Mouse (Mus musculus) spleen, adult 2 months (tissue): ENCODE measurements at regions not wholly inside any gene's neighbourhood (a gene's known extent, or its start where the extent isn't known, plus 50 kb on each side); places are given as distances from the start of the nearest gene placed in this dataset.

Source experiments
- CTCF ChIP-seq: fragments of 200-500 bp; IDR thresholded peaks from 2 replicates; pipeline ENCODE4 v1.5.1; 2011; ENCODE audit warnings: mild to moderate bottlenecking, inconsistent platforms; ENCODE audit not compliant: insufficient read depth, insufficient read length, insufficient replicate concordance; ENCODE audit errors: extremely low read depth
- POLR2A ChIP-seq: fragments of 200-500 bp; IDR thresholded peaks from 2 replicates; pipeline ENCODE4 v1.6.1; 2011; ENCODE audit warnings: low read depth, low read length, inconsistent platforms

DNA sequence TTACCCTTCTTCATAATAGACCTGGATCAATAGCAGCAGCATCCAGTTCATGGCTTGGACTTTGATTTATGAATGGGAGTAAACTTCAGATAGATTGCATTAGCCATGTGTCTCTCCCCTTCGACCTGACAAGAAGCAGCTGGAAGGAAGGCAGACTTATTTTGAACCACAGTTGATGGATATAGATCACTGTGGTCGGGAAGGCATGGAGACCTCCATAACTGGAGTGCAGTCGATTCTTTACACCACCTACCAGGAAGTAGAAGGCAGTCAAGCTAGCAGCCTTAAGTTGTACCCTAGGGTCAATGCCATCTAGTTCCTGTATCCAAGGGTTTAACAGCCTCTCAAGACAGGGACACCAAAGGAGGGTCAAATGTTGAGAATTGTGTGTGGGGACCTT, 1410.2 kb downstream of the Slc22a22 start:
- TF ChIP-seq CTCF: no peak
- TF ChIP-seq POLR2A: no peak
